Mouse (Mus musculus) cortical plate, adult 2 months (tissue): ENCODE data around the gene Slc41a2.

Source experiments
- CTCF ChIP-seq: fragments of 200-500 bp; IDR thresholded peaks from 2 replicates; pipeline ENCODE4 v1.5.1; 2011; ENCODE audit warnings: mild to moderate bottlenecking, control low read depth, low read length; ENCODE audit not compliant: insufficient read depth; ENCODE audit errors: extremely low read depth
- POLR2A ChIP-seq: fragments of 200-500 bp; IDR thresholded peaks from 2 replicates; pipeline ENCODE4 v1.6.1; 2011; ENCODE audit warnings: mild to moderate bottlenecking, low read length, control low read depth; ENCODE audit not compliant: insufficient read depth; ENCODE audit errors: extremely low read depth

GRCm38 (mm10) chr10:83380501-83380900 lies 42.8 kb upstream of the Slc41a2 start:
- no peak for TF ChIP-seq CTCF
- TF ChIP-seq POLR2A: no peak
